Mouse (Mus musculus): ENCODE data around the gene Cdh26.
A peak's percentile ranks its signal among the peaks of the same experiment; 100 is the strongest.

Gene Cdh26

GRCm38 (mm10) chr2:178437311-178437710 lies 7.0 kb downstream of the Cdh26 start:
- DNase-seq (ENCODE audit: low read depth, low spot score), result no peak

- no peak for DNase-seq (ENCODE audit: low read depth, low spot score)
These were observed 19.1 kb downstream of the Cdh26 start for GRCm38 (mm10) chr2:178449386-178449785.

GRCm38 (mm10) chr2:178450236-178450635 lies 19.9 kb downstream of the Cdh26 start:
- no peak for DNase-seq (ENCODE audit: low read depth, low spot score)

GRCm38 (mm10) chr2:178450961-178451360 lies 20.6 kb downstream of the Cdh26 start:
- no peak for DNase-seq (ENCODE audit: low read depth, low spot score)

- no peak for DNase-seq (ENCODE audit: low read depth, low spot score)
These were observed 24.6 kb downstream of the Cdh26 start for GRCm38 (mm10) chr2:178454664-178455516.

- DNase-seq (ENCODE audit: low read depth, low spot score), result no peak
These were observed 27.1 kb downstream of the Cdh26 start for GRCm38 (mm10) chr2:178457414-178457813.

GRCm38 (mm10) chr2:178460353-178460752 lies 30.0 kb downstream of the Cdh26 start:
- DNase-seq (ENCODE audit: low read depth, low spot score), result no peak

GRCm38 (mm10) chr2:178471546-178472480 lies 41.5 kb downstream of the Cdh26 start:
- DNase-seq (ENCODE audit: low read depth, low spot score), result no peak

- DNase-seq (ENCODE audit: low read depth, low spot score), result no peak
These were observed 43.6 kb downstream of the Cdh26 start for GRCm38 (mm10) chr2:178473916-178474315.

GRCm38 (mm10) chr2:178477228-178477627 lies 46.9 kb downstream of the Cdh26 start:
- DNase-seq (ENCODE audit: low read depth, low spot score), result no peak

GRCm38 (mm10) chr2:178479011-178479410 lies 48.7 kb downstream of the Cdh26 start:
- DNase-seq (ENCODE audit: low read depth, low spot score), result no peak

GRCm38 (mm10) chr2:178480932-178481331 lies 50.6 kb downstream of the Cdh26 start:
- no peak for DNase-seq (ENCODE audit: low read depth, low spot score)

- no peak for DNase-seq (ENCODE audit: low read depth, low spot score)
These were observed 53.1 kb downstream of the Cdh26 start for GRCm38 (mm10) chr2:178483462-178483861.

- DNase-seq (ENCODE audit: low read depth, low spot score), result no peak
These were observed 57.9 kb downstream of the Cdh26 start for GRCm38 (mm10) chr2:178488276-178488675.

- no peak for DNase-seq (ENCODE audit: low read depth, low spot score)
These were observed 60.1 kb downstream of the Cdh26 start for GRCm38 (mm10) chr2:178490245-178490920.

- no peak for DNase-seq (ENCODE audit: low read depth, low spot score)
These were observed 63.7 kb downstream of the Cdh26 start for GRCm38 (mm10) chr2:178494066-178494465.

- DNase-seq (ENCODE audit: low read depth, low spot score), result no peak
These were observed 65.5 kb downstream of the Cdh26 start for GRCm38 (mm10) chr2:178495816-178496215.

- no peak for DNase-seq (ENCODE audit: low read depth, low spot score)
These were observed 67.6 kb downstream of the Cdh26 start for GRCm38 (mm10) chr2:178497900-178498299.

GRCm38 (mm10) chr2:178498409-178498808 lies 68.1 kb downstream of the Cdh26 start:
- no peak for DNase-seq (ENCODE audit: low read depth, low spot score)

GRCm38 (mm10) chr2:178502469-178502868 lies 72.1 kb downstream of the Cdh26 start:
- no peak for DNase-seq (ENCODE audit: low read depth, low spot score)

GRCm38 (mm10) chr2:178506056-178506455 lies 75.7 kb downstream of the Cdh26 start:
- peak; percentile 64 for DNase-seq (ENCODE audit: low read depth, low spot score)

Measured in CD4-positive helper T cell, adult 2 months (primary cell).